Mouse (Mus musculus) forebrain, postnatal 0 days (tissue): Measurements from ENCODE around the gene Xkr8. TPM values are rescaled to one million over a fixed set of nuclear protein-coding genes. Genes with fewer than 3 reads are reported as not detected.

Experiments used
- ATAC-seq: fragments of 200-750 bp; cut with Nextera tagmentation; 2 replicates; pipeline ENCODE4 v1.8.0; 2017; ENCODE audit warnings: mild to moderate bottlenecking, moderate library complexity
- DNase-seq: peaks from one replicate; pipeline ENCODE4 v3.0.0-alpha.2; 2015
- H3K27ac ChIP-seq: fragments of 300-500 bp; sonication (generic); 2 replicates; pipeline ENCODE4 v1.5.1; 2014; ENCODE audit warnings: low read depth, mild to moderate bottlenecking, antibody characterized with exemption, low read length, moderate library complexity, mixed read lengths
- H3K27me3 ChIP-seq: fragments of 300-500 bp; sonication (generic); 2 replicates; pipeline ENCODE4 v1.6.1; 2014; ENCODE audit warnings: mild to moderate bottlenecking, low read length, mixed read lengths; ENCODE audit not compliant: insufficient read depth
- H3K36me3 ChIP-seq: fragments of 300-500 bp; sonication (generic); 2 replicates; pipeline ENCODE4 v1.6.1; 2014; ENCODE audit warnings: mild to moderate bottlenecking, moderate library complexity; ENCODE audit not compliant: insufficient read depth
- H3K4me1 ChIP-seq: fragments of 300-500 bp; sonication (generic); 2 replicates; pipeline ENCODE4 v1.6.1; 2014; ENCODE audit warnings: antibody characterized with exemption; ENCODE audit not compliant: insufficient read depth
- H3K4me2 ChIP-seq: fragments of 300-500 bp; sonication (generic); 2 replicates; pipeline ENCODE4 v1.6.1; 2014; ENCODE audit warnings: low read depth, mild to moderate bottlenecking, moderate library complexity
- H3K4me3 ChIP-seq: fragments of 300-500 bp; sonication (generic); 2 replicates; pipeline ENCODE4 v1.5.1; 2014; ENCODE audit warnings: low read depth, low read length, mixed read lengths
- H3K9ac ChIP-seq: fragments of 300-500 bp; sonication (generic); 2 replicates; pipeline ENCODE4 v1.6.1; 2014; ENCODE audit warnings: mild to moderate bottlenecking
- H3K9me3 ChIP-seq: fragments of 300-500 bp; sonication (generic); 2 replicates; pipeline ENCODE4 v1.6.1; 2016; ENCODE audit warnings: low read length
- CTCF ChIP-seq: sonication (generic); IDR thresholded peaks from 2 replicates; pipeline ENCODE4 v1.5.1; 2016; ENCODE audit warnings: antibody characterized with exemption, control low read depth, low read depth
- WGBS: fragments of 180-500 bp; shearing (Covaris S2); extraction: QIAGEN DNeasy Blood & Tissue Kit; methylation state at CpG from one replicate; pipeline ENCODE4 v1.1.7; 2014; 5-methylcytosine and 5-hydroxymethylcytosine counted together
- polyA plus RNA-seq: library from polyadenylated mRNA; unstranded; fragments of >200 nt; fragmentation: Nextera tagmentation; extraction: Ambion mirVana; gene quantifications from 2 replicates; pipeline ENCODE4 v1.2.1, GENCODE M21; 2015
- total RNA-seq: library from RNA; depleted of rRNA; stranded (reverse); fragments of >200 nt; gene quantifications from 2 replicates; pipeline ENCODE4 v1.2.3, GENCODE M21; 2014; rRNA removed

Xkr8 gene
- total RNA-seq (3.4 and 5.2 TPM in 2 replicates), polyA plus RNA-seq (2.2 and 3.8 TPM in 2 replicates)

GRCm38 (mm10) chr4:132732148-132732684 lies at the start of gene Xkr8:
Gene Xkr8 (minus strand): TSS chr4:132732546.
- Histone ChIP-seq H3K4me2 (peak within 1 kb of the TSS; percentile 58), H3K9me3 (no peaks in the 10 kb centered on the region), H3K9ac (peak within 1 kb of the TSS; percentile 60), H3K36me3 (peaks cover 4% of the 10 kb centered on the region; the same call in 1 of the 2 replicates), H3K4me3 (peak within 1 kb of the TSS; percentile 49), H3K27ac (no peak within 1 kb of the TSS), H3K27me3 (no peaks in the 10 kb centered on the region), H3K4me1 (no peaks in the 10 kb centered on the region)
- peak; percentile 64 for DNase-seq
- TF ChIP-seq CTCF = peak; percentile 26; the same call in 1 of the 2 replicates
- 4% methylated on average over 32 of the region's 34 CpGs for WGBS
- peak; percentile 96 for ATAC-seq

DNA sequence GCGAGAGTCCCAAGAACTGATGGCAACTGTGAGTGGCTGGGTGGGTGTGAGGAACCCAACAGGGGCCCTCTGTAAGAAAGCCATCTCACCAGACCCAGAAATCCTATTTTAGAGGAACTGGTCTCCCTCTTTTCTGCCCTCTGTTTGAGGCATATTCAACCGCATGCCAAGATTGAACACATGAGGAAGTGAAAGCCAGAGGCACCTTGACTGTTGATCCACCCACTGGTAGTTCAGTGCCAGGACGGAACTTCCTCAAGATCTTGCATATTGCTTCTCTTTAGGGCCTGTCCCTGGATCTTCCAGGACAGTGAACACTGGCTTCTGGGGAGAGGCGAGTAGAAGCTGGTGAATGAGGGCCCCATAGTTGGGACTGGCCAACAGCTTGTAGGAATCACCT lies 47.9 kb upstream of the Xkr8 start:
- Histone ChIP-seq H3K4me2 (no peak overlapping the region), H3K27ac (no peak overlapping the region), H3K36me3 (peaks cover 30% of the 10 kb centered on the region), H3K27me3 (no peaks in the 10 kb centered on the region), H3K9ac (no peak overlapping the region), H3K4me3 (no peak overlapping the region), H3K9me3 (no peaks in the 10 kb centered on the region), H3K4me1 (no peaks in the 10 kb centered on the region)
- TF ChIP-seq CTCF = no peak
- WGBS = 92% methylated on average over 4 of the region's 4 CpGs
- DNase-seq (no peak), ATAC-seq (no peak)

- no peak overlapping the region for H3K9ac ChIP-seq
- TF ChIP-seq CTCF = no peak
- no peaks in the 10 kb centered on the region for H3K4me1 ChIP-seq
- H3K9me3 ChIP-seq = no peaks in the 10 kb centered on the region
- 97% methylated on average over 6 of the region's 6 CpGs for WGBS
- no peaks in the 10 kb centered on the region for H3K27me3 ChIP-seq
- no peak overlapping the region for H3K4me2 ChIP-seq
- no peak overlapping the region for H3K27ac ChIP-seq
- ATAC-seq (no peak), DNase-seq (no peak)
- peaks cover 42% of the 10 kb centered on the region for H3K36me3 ChIP-seq
- no peak overlapping the region for H3K4me3 ChIP-seq
Observed at GRCm38 (mm10) chr4:132778562-132779201, 46.3 kb upstream of the Xkr8 start.

GRCm38 (mm10) chr4:132776764-132777163 lies 44.4 kb upstream of the Xkr8 start:
- H3K9ac ChIP-seq = no peak overlapping the region
- DNase-seq (peak; percentile 50), ATAC-seq (0 out of 2 replicates have a peak, but pooled peaks have one; percentile 20)
- H3K27ac ChIP-seq = no peak overlapping the region
- H3K4me2 ChIP-seq = no peak overlapping the region
- H3K4me1 ChIP-seq = no peaks in the 10 kb centered on the region
- no peaks in the 10 kb centered on the region for H3K9me3 ChIP-seq
- peak; percentile 72 for TF ChIP-seq CTCF
- no peaks in the 10 kb centered on the region for H3K27me3 ChIP-seq
- peaks cover 45% of the 10 kb centered on the region for H3K36me3 ChIP-seq
- H3K4me3 ChIP-seq = no peak overlapping the region
- WGBS = 90% methylated on average over 5 of the region's 5 CpGs

GRCm38 (mm10) chr4:132774905-132775304 lies 42.6 kb upstream of the Xkr8 start:
- Histone ChIP-seq H3K27ac (no peak overlapping the region), H3K36me3 (peaks cover 45% of the 10 kb centered on the region), H3K4me3 (no peak overlapping the region), H3K9me3 (no peaks in the 10 kb centered on the region), H3K27me3 (no peaks in the 10 kb centered on the region), H3K4me1 (no peaks in the 10 kb centered on the region), H3K4me2 (no peak overlapping the region), H3K9ac (no peak overlapping the region)
- 85% methylated on average over 3 of the region's 3 CpGs for WGBS
- no peak for TF ChIP-seq CTCF
- ATAC-seq (no peak), DNase-seq (no peak)

- Histone ChIP-seq H3K27me3 (no peaks in the 10 kb centered on the region), H3K9me3 (no peaks in the 10 kb centered on the region), H3K4me3 (no peak overlapping the region), H3K36me3 (peaks cover 30% of the 10 kb centered on the region), H3K4me2 (no peak overlapping the region), H3K9ac (no peak overlapping the region), H3K4me1 (peaks cover 5% of the 10 kb centered on the region; the same call in 1 of the 2 replicates), H3K27ac (no peak overlapping the region)
- TF ChIP-seq CTCF = no peak
- WGBS = 92% methylated on average over 9 of the region's 9 CpGs
- ATAC-seq (no peak), DNase-seq (no peak)
Observed at GRCm38 (mm10) chr4:132771776-132772175, 39.4 kb upstream of the Xkr8 start.
